Mouse (Mus musculus) kidney, adult 2 months (tissue): ENCODE results near the gene Nodal.

Source experiments
- CTCF ChIP-seq: fragments of 200-500 bp; conservative IDR thresholded peaks from 2 replicates; pipeline ENCODE4 v1.5.1; 2011; ENCODE audit warnings: low read depth, mild to moderate bottlenecking, control low read depth, low read length, moderate library complexity, mixed read lengths; ENCODE audit not compliant: insufficient read depth, insufficient read length
- POLR2A ChIP-seq: fragments of 200-500 bp; IDR thresholded peaks from one replicate; pipeline ENCODE4 v1.6.1; 2011; ENCODE audit warnings: low read depth, low read length, control low read depth

- TF ChIP-seq CTCF (no peak), POLR2A (no peak)
Observed at GRCm38 (mm10) chr10:61440202-61440800, 22.5 kb downstream of the Nodal start.
